Mouse (Mus musculus) neural tube, embryonic 11.5 days (tissue): ENCODE data around the gene Mcur1. TPM values are rescaled to one million over a fixed set of nuclear protein-coding genes. Genes with fewer than 3 reads are reported as not detected.

Experiments
- ATAC-seq: fragments of 200-750 bp; cut with Nextera tagmentation; 2 replicates; pipeline ENCODE4 v1.8.0; 2017; ENCODE audit warnings: moderate number of reproducible peaks, mild to moderate bottlenecking, moderate TSS enrichment, moderate library complexity; ENCODE audit not compliant: insufficient read depth, low FRiP score, low TSS enrichment
- DNase-seq: peaks from one replicate; pipeline ENCODE4 v3.0.0-alpha.2; 2015; ENCODE audit warnings: low spot score
- H3K27ac ChIP-seq: fragments of 300-500 bp; sonication (generic); 2 replicates; pipeline ENCODE4 v1.5.1; 2014; ENCODE audit warnings: low read depth, mild to moderate bottlenecking, low read length
- H3K27me3 ChIP-seq: fragments of 300-500 bp; sonication (generic); 2 replicates; pipeline ENCODE4 v1.6.1; 2014; ENCODE audit warnings: mild to moderate bottlenecking, low read length, mixed read lengths; ENCODE audit not compliant: control insufficient read depth, insufficient read depth
- H3K36me3 ChIP-seq: fragments of 300-500 bp; sonication (generic); 2 replicates; pipeline ENCODE4 v1.6.1; 2014; ENCODE audit warnings: mild to moderate bottlenecking, low read length, moderate library complexity, mixed read lengths; ENCODE audit not compliant: control insufficient read depth, insufficient read depth
- H3K4me1 ChIP-seq: fragments of 300-500 bp; sonication (generic); 2 replicates; pipeline ENCODE4 v1.6.1; 2014; ENCODE audit warnings: low read length, mixed read lengths; ENCODE audit not compliant: control insufficient read depth, insufficient read depth
- H3K4me2 ChIP-seq: fragments of 300-500 bp; sonication (generic); 2 replicates; pipeline ENCODE4 v1.6.1; 2014; ENCODE audit warnings: low read depth, mild to moderate bottlenecking, moderate library complexity
- H3K4me3 ChIP-seq: fragments of 300-500 bp; sonication (generic); 2 replicates; pipeline ENCODE4 v1.5.1; 2014; ENCODE audit warnings: low read depth, low read length
- H3K9ac ChIP-seq: fragments of 300-500 bp; sonication (generic); 2 replicates; pipeline ENCODE4 v1.6.1; 2014; ENCODE audit warnings: mild to moderate bottlenecking, low read length
- H3K9me3 ChIP-seq: fragments of 300-500 bp; sonication (generic); 2 replicates; pipeline ENCODE4 v1.6.1; 2016; ENCODE audit warnings: low read length; ENCODE audit not compliant: control insufficient read depth
- WGBS: fragments of 180-500 bp; shearing (Covaris S2); extraction: QIAGEN DNeasy Blood & Tissue Kit; methylation state at CpG from one replicate; pipeline ENCODE4 v1.1.7; 2014; 5-methylcytosine and 5-hydroxymethylcytosine counted together
- polyA plus RNA-seq: library from polyadenylated mRNA; unstranded; fragments of >200 nt; fragmentation: Nextera tagmentation; extraction: Ambion mirVana; gene quantifications from 2 replicates; pipeline ENCODE4 v1.2.1, GENCODE M21; 2014

Gene Mcur1
- polyA plus RNA-seq, 1 experiment from 2014 or later: 14.7 TPM

- Histone ChIP-seq H3K4me3 (no peak overlapping the region), H3K9me3 (no peaks in the 10 kb centered on the region), H3K36me3 (no peaks in the 10 kb centered on the region), H3K4me1 (no peaks in the 10 kb centered on the region), H3K9ac (no peak overlapping the region), H3K27ac (no peak overlapping the region), H3K4me2 (no peak overlapping the region), H3K27me3 (no peaks in the 10 kb centered on the region)
- no peak for DNase-seq
- WGBS: 8% methylated on average over 2 of the region's 2 CpGs
- ATAC-seq: no peak
Observed at GRCm38 (mm10) chr13:43496660-43497059, 63.3 kb downstream of the Mcur1 start.

DNA sequence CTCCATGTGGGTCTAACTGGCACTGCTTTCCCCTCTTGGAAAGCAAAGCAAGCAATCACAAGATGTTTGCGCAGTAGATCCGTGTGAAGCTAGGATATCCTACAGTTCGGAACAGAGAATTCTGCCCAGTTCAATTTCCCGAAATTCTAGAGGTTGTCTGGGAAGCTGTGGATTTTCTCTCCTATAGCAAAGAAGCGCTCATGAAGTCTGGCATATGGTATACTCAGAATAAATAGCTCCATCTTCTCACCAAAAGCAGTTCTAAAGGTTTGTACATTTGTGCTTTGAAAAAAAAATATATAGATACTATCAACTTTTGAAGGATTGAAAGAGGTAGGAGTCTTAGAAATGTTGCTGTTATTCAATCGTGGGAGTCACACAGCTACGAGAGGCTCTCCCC is 64.3 kb downstream of the Mcur1 start:
- ATAC-seq: no peak
- Histone ChIP-seq H3K4me2 (no peak overlapping the region), H3K36me3 (no peaks in the 10 kb centered on the region), H3K9me3 (no peaks in the 10 kb centered on the region), H3K4me3 (no peak overlapping the region), H3K27ac (no peak overlapping the region), H3K4me1 (no peaks in the 10 kb centered on the region), H3K27me3 (no peaks in the 10 kb centered on the region), H3K9ac (no peak overlapping the region)
- DNase-seq: no peak
- 87% methylated on average over 7 of the region's 7 CpGs for WGBS

GRCm38 (mm10) chr13:43493725-43494124 is 66.3 kb downstream of the Mcur1 start:
- Histone ChIP-seq H3K4me3 (no peak overlapping the region), H3K4me2 (no peak overlapping the region), H3K9ac (no peak overlapping the region), H3K9me3 (no peaks in the 10 kb centered on the region), H3K36me3 (no peaks in the 10 kb centered on the region), H3K4me1 (no peaks in the 10 kb centered on the region), H3K27me3 (no peaks in the 10 kb centered on the region), H3K27ac (no peak overlapping the region)
- WGBS: 93% methylated on average over 7 of the region's 7 CpGs
- ATAC-seq (no peak), DNase-seq (no peak)

GRCm38 (mm10) chr13:43493058-43493481 is 66.9 kb downstream of the Mcur1 start:
- no peaks in the 10 kb centered on the region for H3K36me3 ChIP-seq
- no peak overlapping the region for H3K4me3 ChIP-seq
- H3K4me1 ChIP-seq: no peaks in the 10 kb centered on the region
- ATAC-seq (no peak), DNase-seq (no peak)
- no peaks in the 10 kb centered on the region for H3K27me3 ChIP-seq
- no peak overlapping the region for H3K27ac ChIP-seq
- 79% methylated on average over 11 of the region's 11 CpGs for WGBS
- no peak overlapping the region for H3K4me2 ChIP-seq
- H3K9me3 ChIP-seq: no peaks in the 10 kb centered on the region
- H3K9ac ChIP-seq: no peak overlapping the region

Other genes starting within 250 kb of the Mcur1 start
- gene Sirt5, start 194.7 kb downstream of the Mcur1 start, polyA plus RNA-seq: 18.5 and 21.3 TPM in 2 replicates
- gene Nol7, start 161.8 kb downstream of the Mcur1 start, polyA plus RNA-seq: 172 and 184 TPM in 2 replicates
- 10.9 and 12.5 TPM in 2 replicates for gene Ranbp9, start 78.9 kb downstream of the Mcur1 start, polyA plus RNA-seq
- gene Rnf182, start 55.5 kb upstream of the Mcur1 start, polyA plus RNA-seq: 5.2 and 6.3 TPM in 2 replicates
- 16.0 and 18.9 TPM in 2 replicates for gene Cd83, start 224.6 kb upstream of the Mcur1 start, polyA plus RNA-seq